Mouse (Mus musculus) leukemia stem cell, adult 10-12 weeks (primary cell): ENCODE results near the gene Hdx. TPM values are rescaled to one million over a fixed set of nuclear protein-coding genes. Genes with fewer than 3 reads are reported as not detected.

Source experiments
- polyA plus RNA-seq: library from polyadenylated mRNA; stranded (reverse); fragments of >175 nt; gene quantifications from 2 replicates; pipeline ENCODE4 v1.2.3, GENCODE M21; 2012; ENCODE audit warnings: low replicate concordance

Hdx gene
- not detected in 2 replicates for polyA plus RNA-seq

DNA sequence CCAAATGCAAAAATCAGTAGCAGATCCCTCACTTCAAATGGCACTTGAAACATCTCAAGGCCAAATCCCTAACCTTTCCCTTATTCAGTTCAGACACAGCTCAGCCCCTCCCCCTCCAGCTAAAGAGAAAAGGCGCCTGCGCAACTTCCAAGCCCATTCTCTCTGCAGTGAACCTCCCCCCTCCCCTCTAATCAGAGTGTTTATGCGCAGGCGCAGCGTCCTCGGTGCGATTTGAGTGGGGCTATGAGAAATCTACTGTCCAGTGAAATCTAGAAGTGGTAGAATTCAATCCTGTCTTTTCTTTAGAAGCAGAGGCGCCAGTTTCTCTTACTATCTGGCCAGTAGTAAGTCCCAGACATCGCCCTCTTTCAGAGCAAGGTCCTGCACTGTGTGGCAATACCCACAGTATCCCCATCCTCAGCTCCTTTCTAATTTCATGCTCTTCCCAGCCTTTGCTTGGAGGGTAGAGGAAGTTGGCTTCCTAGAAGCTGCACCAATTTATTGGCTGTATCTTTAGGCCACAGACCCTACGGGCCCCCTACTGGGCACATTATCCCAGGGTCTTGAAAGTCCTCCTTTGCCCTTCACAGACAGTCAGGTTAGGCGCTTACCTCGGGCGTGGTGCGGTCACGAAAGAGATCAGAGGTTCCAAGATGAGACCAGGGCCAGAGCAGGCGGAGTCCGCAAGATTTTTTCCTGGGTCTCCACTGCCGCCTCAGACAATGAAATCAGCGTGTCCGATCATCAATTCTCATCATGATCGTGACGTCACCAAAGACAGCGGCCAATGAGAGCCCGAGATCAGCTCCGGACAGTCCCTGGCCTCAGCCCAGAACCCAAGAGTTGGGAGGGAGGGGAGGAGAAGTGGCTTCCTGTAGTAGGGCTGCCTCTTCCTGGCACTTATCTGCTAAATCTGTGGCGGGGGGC lies at the start of gene Hdx:
Hdx (minus strand) TSS at position 724 of the 927 bp plus-strand sequence.

DNA sequence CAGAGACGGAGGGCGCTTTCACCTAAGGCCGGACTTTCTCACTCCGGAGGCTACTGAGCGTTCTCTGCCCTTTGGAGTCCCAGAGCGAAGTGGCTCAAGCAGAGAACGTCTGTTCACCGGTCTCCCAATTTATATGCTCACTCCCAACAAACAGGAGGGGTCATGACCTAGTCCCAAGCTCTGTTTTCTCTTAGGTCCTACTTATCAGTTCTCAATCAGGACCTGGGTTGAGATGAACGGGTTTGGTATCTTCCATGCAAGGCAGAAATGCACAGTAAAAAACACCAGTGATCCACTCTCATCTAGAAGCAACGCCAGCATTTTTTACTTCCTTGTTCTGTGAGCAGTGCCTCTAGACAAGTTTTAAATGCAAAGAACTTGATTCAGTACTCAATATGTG lies 159.0 kb downstream of the Hdx start, which contains the start of gene Rps6ka6:
Rps6ka6 (minus strand) TSS at position 101 of the 400 bp plus-strand sequence.

Other genes starting within 250 kb of the Hdx start
- gene Rps6ka6, start 159.1 kb downstream of the Hdx start, polyA plus RNA-seq: 0.03 TPM in 1 of 2 replicates, not detected in the other
- not detected in 2 replicates for gene Gm45194, start 194.3 kb upstream of the Hdx start, polyA plus RNA-seq